Mouse (Mus musculus) liver, postnatal 0 days (tissue): Measurements from ENCODE around the gene Atp1b2.

Experiments used
- CTCF ChIP-seq: sonication (generic); IDR thresholded peaks from 2 replicates; pipeline ENCODE4 v1.5.1; 2016; ENCODE audit warnings: antibody characterized with exemption, low read depth
- EP300 ChIP-seq: IDR thresholded peaks from 2 replicates; pipeline ENCODE4 v1.6.1; 2016; ENCODE audit warnings: antibody characterized with exemption, low read depth, mild to moderate bottlenecking

- TF ChIP-seq EP300: no peak
- TF ChIP-seq CTCF: no peak
These were observed 44.6 kb downstream of the Atp1b2 start for GRCm38 (mm10) chr11:69560896-69561854.
